Mouse (Mus musculus): ENCODE results near the gene Rxra.

DNA sequence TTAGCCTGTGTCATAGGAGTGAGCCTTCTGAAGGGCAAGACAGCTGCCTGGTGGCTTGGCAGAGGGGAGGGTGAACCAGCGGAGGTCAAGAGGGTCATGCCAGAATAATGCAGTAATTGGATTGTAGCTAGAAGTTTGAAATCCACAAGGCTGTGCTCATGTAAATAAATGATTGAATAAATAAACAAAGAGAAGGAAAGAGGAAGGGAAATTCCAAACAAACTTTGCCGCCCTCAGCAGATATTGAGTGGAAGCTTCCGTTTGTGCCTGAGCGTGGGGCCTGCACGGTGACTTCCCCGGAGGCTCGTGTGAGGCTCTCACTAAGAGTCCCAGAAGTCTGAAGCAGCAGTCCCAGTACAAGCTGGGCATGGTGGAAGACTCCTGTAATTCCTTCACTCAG lies 91.5 kb downstream of the Rxra start:
- TF ChIP-seq CTCF (IDR thresholded peaks at IDR 0.05; ENCODE audit: low read depth, low read length) (no peak), GATA1 (IDR thresholded peaks at IDR 0.05; ENCODE audit: borderline replicate concordance, low read length) (no peak)
